Mouse (Mus musculus) embryonic facial prominence, embryonic 11.5 days (tissue): Measurements from ENCODE around the gene Sdsl. TPM values are rescaled to one million over a fixed set of nuclear protein-coding genes. Genes with fewer than 3 reads are reported as not detected.

ENCODE experiments used
- ATAC-seq: fragments of 200-750 bp; cut with Nextera tagmentation; replicated peaks from 2 replicates; pipeline ENCODE4 v1.8.0; 2017; ENCODE audit warnings: low read depth; ENCODE audit not compliant: insufficient number of reproducible peaks, low FRiP score, low TSS enrichment
- DNase-seq: peaks from one replicate; pipeline ENCODE4 v3.0.0-alpha.2; 2015; ENCODE audit warnings: low spot score
- H3K27ac ChIP-seq: fragments of 300-500 bp; sonication (generic); replicated peaks from 2 replicates; pipeline ENCODE4 v1.5.1; 2014; ENCODE audit warnings: mild to moderate bottlenecking, low read depth, low read length, control low read depth
- H3K27me3 ChIP-seq: fragments of 300-500 bp; sonication (generic); 2 replicates; pipeline ENCODE4 v1.6.1; 2014; ENCODE audit warnings: mild to moderate bottlenecking, low read length, moderate library complexity, mixed read lengths; ENCODE audit not compliant: control insufficient read depth, insufficient read depth
- H3K36me3 ChIP-seq: fragments of 300-500 bp; sonication (generic); replicated peaks from 2 replicates; pipeline ENCODE4 v1.6.1; 2014; ENCODE audit warnings: low read depth, mild to moderate bottlenecking, low read length, moderate library complexity, mixed read lengths; ENCODE audit not compliant: control insufficient read depth, insufficient read depth
- H3K4me1 ChIP-seq: fragments of 300-500 bp; sonication (generic); 2 replicates; pipeline ENCODE4 v1.6.1; 2014; ENCODE audit warnings: low read length, mixed read lengths; ENCODE audit not compliant: control insufficient read depth, insufficient read depth
- H3K4me2 ChIP-seq: fragments of 300-500 bp; sonication (generic); 2 replicates; pipeline ENCODE4 v1.6.1; 2014; ENCODE audit warnings: low read depth, mild to moderate bottlenecking, control low read depth, low read length, moderate library complexity
- H3K4me3 ChIP-seq: fragments of 300-500 bp; sonication (generic); 2 replicates; pipeline ENCODE4 v1.5.1; 2014; ENCODE audit warnings: low read depth, low read length, control low read depth
- H3K9ac ChIP-seq: fragments of 300-500 bp; sonication (generic); replicated peaks from 2 replicates; pipeline ENCODE4 v1.6.1; 2014; ENCODE audit warnings: mild to moderate bottlenecking, control low read depth, low read length
- H3K9me3 ChIP-seq: fragments of 300-500 bp; sonication (generic); replicated peaks from 2 replicates; pipeline ENCODE4 v1.6.1; 2016; ENCODE audit warnings: mild to moderate bottlenecking, low read length, inconsistent platforms, mixed read lengths; ENCODE audit not compliant: control insufficient read depth
- WGBS: fragments of 180-500 bp; shearing (Covaris S2); extraction: QIAGEN DNeasy Blood & Tissue Kit; methylation state at CpG from one replicate; pipeline ENCODE4 v1.1.7; 2014; 5-methylcytosine and 5-hydroxymethylcytosine counted together
- polyA plus RNA-seq: library from polyadenylated mRNA; unstranded; fragments of >200 nt; fragmentation: Nextera tagmentation; extraction: Ambion mirVana; gene quantifications from 2 replicates; pipeline ENCODE4 v1.2.1, GENCODE M21; 2014

The Sdsl gene
- polyA plus RNA-seq, 1 experiment from 2014 or later: 3.6 TPM

DNA sequence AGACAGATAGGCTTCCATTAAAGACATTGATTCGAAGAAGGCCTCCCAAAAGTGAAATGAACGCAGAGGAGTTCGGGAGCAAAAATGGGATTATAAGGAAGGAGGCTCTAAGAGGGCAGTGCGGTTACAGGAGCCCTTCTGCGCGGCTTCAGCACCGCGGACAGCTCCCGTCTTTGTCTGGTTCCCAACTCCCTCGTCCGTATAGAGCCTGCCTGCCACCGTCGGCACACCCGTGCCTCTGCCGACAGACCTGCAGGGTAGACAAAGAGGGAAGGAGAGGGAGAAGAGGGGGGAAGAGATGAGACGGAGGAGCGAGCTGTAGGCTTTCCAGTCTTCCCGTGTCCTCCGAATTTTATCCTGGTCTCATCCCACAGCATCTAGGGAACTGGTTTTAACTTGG, 48.6 kb downstream of the Sdsl start:
- under 1% methylated on average over 19 of the region's 19 CpGs for WGBS
- no peaks in the 10 kb centered on the region for H3K36me3 ChIP-seq
- H3K9ac ChIP-seq: no peak overlapping the region
- H3K27me3 ChIP-seq: peaks cover 52% of the 10 kb centered on the region
- no peaks in the 10 kb centered on the region; the same call in 1 of the 2 replicates for H3K4me1 ChIP-seq
- peak; percentile 64; the same call in 1 of the 2 replicates for ATAC-seq
- no peak overlapping the region for H3K4me3 ChIP-seq
- no peaks in the 10 kb centered on the region for H3K9me3 ChIP-seq
- DNase-seq: peak; percentile 94
- no peak overlapping the region for H3K27ac ChIP-seq
- no peak overlapping the region for H3K4me2 ChIP-seq

- 82% methylated on average over 8 of the region's 8 CpGs for WGBS
- H3K36me3 ChIP-seq: no peaks in the 10 kb centered on the region
- H3K4me3 ChIP-seq: no peak overlapping the region
- ATAC-seq: no peak
- no peak overlapping the region for H3K9ac ChIP-seq
- peaks cover 22% of the 10 kb centered on the region for H3K27me3 ChIP-seq
- no peak overlapping the region for H3K27ac ChIP-seq
- no peak overlapping the region for H3K4me2 ChIP-seq
- no peaks in the 10 kb centered on the region for H3K4me1 ChIP-seq
- no peak for DNase-seq
- H3K9me3 ChIP-seq: no peaks in the 10 kb centered on the region
Measured at GRCm38 (mm10) chr5:120420106-120420505, 52.5 kb downstream of the Sdsl start.

DNA sequence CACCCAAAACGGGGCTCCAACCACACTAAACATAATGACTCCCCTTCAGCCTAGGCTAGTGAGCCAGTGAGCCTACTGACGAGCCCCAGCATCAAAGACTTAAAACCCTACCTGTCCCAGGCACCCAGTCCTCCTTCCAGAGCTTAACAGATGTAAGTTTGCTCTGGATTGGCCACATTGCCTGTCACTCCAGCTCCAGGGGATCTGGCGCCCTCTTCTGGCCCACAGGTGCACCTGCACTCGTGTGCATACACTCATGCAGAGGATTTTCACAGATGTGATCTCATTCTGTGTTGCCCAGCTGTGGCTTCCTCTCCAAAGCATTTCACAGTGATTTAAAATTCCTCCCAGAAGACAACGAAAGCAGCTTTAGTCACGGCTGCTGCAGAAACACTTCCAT, 59.2 kb downstream of the Sdsl start:
- Histone ChIP-seq H3K9ac (no peak overlapping the region), H3K4me3 (no peak overlapping the region), H3K36me3 (no peaks in the 10 kb centered on the region), H3K27ac (no peak overlapping the region), H3K27me3 (peaks cover 26% of the 10 kb centered on the region), H3K9me3 (no peaks in the 10 kb centered on the region), H3K4me1 (no peaks in the 10 kb centered on the region), H3K4me2 (no peak overlapping the region)
- no peak for ATAC-seq
- DNase-seq: no peak
- 85% methylated on average over 6 of the region's 6 CpGs for WGBS

DNA sequence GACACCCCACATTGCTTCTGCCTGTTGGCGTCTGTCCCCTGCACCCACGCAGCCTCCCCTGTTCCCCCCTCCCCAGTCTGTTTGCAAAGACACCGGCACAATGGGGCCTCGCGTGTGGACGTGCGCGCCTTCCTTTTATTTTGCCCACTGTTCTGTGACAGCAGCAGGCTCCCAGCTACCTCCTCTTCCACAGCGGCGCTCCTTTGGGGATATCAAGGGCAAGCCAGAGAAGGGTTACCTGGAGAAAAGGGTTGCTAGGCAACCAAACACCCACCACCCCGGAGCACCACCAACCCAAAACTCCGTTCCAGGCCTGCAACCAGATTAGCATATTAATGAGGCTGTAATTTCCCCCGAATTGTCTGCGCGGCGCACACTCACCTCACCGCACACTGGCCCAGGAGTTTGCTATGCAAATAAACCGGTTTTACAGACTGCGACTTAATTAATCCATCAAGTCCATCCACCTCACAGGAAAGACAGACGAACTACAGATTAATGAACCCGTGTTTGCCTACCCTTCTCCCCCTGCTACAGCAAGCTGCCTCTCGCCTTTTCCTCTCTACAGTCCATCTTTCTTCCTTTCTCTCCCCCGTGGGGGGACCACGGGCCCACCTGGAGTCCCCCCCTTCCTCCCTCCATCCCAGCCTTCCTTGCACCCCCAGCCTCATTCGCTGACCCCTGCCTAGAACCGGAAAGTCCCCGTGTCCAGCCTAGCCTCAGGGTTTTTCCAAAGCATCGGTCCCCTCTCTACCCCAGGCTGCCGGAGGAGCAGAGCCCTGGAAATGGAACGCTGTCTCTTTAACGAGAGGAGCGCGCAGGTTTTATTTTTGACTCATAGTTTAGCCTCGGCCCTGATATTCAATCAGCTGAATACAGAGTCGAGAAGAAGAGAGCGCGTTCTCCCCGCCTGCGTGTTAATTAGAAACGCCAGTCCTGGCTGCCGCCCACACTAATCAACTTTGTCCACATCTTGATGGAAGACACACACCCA, 62.9 kb downstream of the Sdsl start:
- Histone ChIP-seq H3K27me3 (peaks cover 22% of the 10 kb centered on the region), H3K4me3 (no peak overlapping the region; the same call in 1 of the 2 replicates), H3K27ac (no peak overlapping the region), H3K36me3 (no peaks in the 10 kb centered on the region), H3K9me3 (no peaks in the 10 kb centered on the region), H3K4me2 (peak overlapping the region; percentile 19; the same call in 1 of the 2 replicates), H3K4me1 (no peaks in the 10 kb centered on the region), H3K9ac (no peak overlapping the region)
- DNase-seq: no peak
- no peak for ATAC-seq
- 1% methylated on average over 40 of the region's 41 CpGs for WGBS

GRCm38 (mm10) chr5:120408933-120409332, 63.7 kb downstream of the Sdsl start:
- peaks cover 22% of the 10 kb centered on the region for H3K27me3 ChIP-seq
- H3K4me2 ChIP-seq: no peak overlapping the region
- no peak for DNase-seq
- 0 out of 2 replicates have a peak, but pooled peaks have one; percentile 40 for ATAC-seq
- H3K9ac ChIP-seq: no peak overlapping the region
- 74% methylated on average over 14 of the region's 14 CpGs for WGBS
- no peaks in the 10 kb centered on the region for H3K4me1 ChIP-seq
- no peaks in the 10 kb centered on the region for H3K36me3 ChIP-seq
- H3K27ac ChIP-seq: no peak overlapping the region
- H3K4me3 ChIP-seq: no peak overlapping the region
- H3K9me3 ChIP-seq: no peaks in the 10 kb centered on the region

Other genes starting within 250 kb of the Sdsl start
- 1.5 and 2.9 TPM in 2 replicates for gene Lhx5, start 41.1 kb downstream of the Sdsl start, polyA plus RNA-seq
- gene Sds, start 3.7 kb upstream of the Sdsl start, polyA plus RNA-seq: not detected in 2 replicates
- gene Plbd2, start 30.8 kb upstream of the Sdsl start, polyA plus RNA-seq: 20.9 and 25.3 TPM in 2 replicates
- gene Slc8b1, start 38.4 kb upstream of the Sdsl start, polyA plus RNA-seq: 1.3 and 1.8 TPM in 2 replicates
- 9.6 and 11.2 TPM in 2 replicates for gene Tpcn1, start 115.9 kb upstream of the Sdsl start, polyA plus RNA-seq
- 0.31 and 0.55 TPM in 2 replicates for gene Iqcd, start 116.2 kb upstream of the Sdsl start, polyA plus RNA-seq
- 8.3 and 8.8 TPM in 2 replicates for gene Rita1, start 139.8 kb upstream of the Sdsl start, polyA plus RNA-seq
- 28.9 and 29.7 TPM in 2 replicates for gene Ddx54, start 139.9 kb upstream of the Sdsl start, polyA plus RNA-seq
- gene Cfap73, start 161.4 kb upstream of the Sdsl start, polyA plus RNA-seq: not detected in 2 replicates
- gene Rasal1, start 176.0 kb upstream of the Sdsl start, polyA plus RNA-seq: 0.34 TPM in 1 of 2 replicates, not detected in the other
- 3.3 TPM in 2 replicates for gene Dtx1, start 239.1 kb upstream of the Sdsl start, polyA plus RNA-seq